Mouse (Mus musculus): Measurements from ENCODE around the gene Yars. TPM values are rescaled to one million over a fixed set of nuclear protein-coding genes. Genes with fewer than 3 reads are reported as not detected.

The Yars gene
- polyA plus RNA-seq, 1 experiment: 19.3 TPM

DNA sequence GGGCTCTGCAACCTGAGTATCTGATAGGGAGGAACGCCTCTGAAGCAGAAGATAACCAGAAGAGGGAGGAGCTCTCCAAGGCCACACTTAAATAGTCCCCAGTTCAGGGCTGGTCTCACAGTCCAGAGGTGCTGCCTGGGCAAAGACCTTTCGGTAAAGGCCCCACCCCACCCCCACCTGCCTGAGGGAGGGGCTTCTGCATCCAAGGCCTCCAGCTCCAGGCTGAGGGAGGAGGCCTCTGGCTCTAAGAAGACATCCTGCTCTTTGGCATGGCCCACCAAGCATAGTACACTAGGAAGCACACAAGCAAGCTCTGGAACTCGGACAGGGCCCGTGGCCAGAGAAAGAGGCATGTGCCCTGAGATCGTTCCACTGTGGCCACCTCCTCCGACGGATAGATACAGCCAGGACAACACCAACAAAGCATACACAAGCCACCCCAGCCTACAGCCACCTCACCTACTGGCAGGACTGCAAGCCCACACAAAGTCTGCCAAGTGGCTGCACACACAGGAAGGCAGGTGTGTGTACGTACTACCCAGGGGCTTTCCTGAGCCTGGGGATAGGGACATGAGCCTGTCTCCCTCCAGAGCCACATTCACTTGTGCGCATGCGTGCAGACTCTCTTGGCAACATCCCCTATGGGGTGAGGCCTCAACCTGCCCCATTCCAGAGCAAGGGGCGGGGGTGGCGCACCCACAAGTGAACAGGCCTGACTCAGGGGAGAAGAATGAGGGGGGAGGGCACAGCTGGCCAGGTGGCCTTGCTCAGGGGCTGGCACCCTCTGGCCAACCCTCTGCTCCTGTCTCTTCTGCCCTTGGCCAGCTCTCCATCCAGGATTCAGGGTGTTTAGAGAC, 42.3 kb downstream of the Yars start:
- H3K4me3 ChIP-seq (ENCODE audit: insufficient read depth, low read depth, low read length): no peak overlapping the region
- H3K4me1 ChIP-seq (ENCODE audit: control insufficient read depth, insufficient read depth, insufficient read length, low read length): peaks cover 8% of the 10 kb centered on the region; the same call in 1 of the 2 replicates
- no peak overlapping the region for H3K27ac ChIP-seq (replicated peaks; ENCODE audit: low read depth, low read length)

DNA sequence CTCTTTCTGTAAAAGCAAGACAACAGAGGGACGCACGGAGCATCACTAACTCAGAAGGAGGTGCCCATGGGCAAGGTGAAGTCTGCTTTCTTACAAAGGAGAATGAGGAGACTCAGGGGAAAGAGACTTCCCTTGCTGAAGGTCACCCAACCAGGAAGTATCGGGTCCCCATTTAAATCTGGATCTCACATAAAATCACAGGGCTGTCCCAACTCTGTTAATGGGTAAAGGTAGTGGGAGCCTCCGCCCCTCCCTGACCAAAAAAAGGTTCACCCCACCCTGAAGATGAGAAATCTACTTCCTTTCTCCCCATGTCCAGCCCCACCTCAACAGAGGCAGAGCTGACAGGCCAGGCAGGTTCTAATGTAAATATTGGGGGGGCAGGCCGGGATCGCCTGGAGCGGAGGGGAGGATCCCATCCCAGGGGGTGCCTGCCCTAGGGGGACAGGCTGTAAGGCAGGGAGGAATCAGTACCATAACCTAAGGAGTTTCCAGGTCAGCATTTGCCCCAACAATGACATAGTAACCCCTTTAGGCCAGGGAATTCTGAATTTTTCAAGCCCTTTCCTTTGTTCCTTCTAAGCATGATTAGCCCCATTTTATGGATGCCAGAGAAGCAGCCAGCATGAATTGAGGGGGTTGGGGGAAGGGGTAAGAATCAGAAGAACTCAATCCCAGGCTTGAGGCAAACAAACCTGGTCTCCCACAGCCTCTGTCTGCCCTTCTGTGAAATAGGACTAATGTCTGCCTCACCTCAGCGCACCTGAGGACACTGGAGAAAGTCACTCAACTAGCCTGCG, 43.2 kb downstream of the Yars start:
- peaks cover 8% of the 10 kb centered on the region; the same call in 1 of the 2 replicates for H3K4me1 ChIP-seq (ENCODE audit: control insufficient read depth, insufficient read depth, insufficient read length, low read length)
- no peak overlapping the region for H3K4me3 ChIP-seq (ENCODE audit: insufficient read depth, low read depth, low read length)
- H3K27ac ChIP-seq (replicated peaks; ENCODE audit: low read depth, low read length): no peak overlapping the region

DNA sequence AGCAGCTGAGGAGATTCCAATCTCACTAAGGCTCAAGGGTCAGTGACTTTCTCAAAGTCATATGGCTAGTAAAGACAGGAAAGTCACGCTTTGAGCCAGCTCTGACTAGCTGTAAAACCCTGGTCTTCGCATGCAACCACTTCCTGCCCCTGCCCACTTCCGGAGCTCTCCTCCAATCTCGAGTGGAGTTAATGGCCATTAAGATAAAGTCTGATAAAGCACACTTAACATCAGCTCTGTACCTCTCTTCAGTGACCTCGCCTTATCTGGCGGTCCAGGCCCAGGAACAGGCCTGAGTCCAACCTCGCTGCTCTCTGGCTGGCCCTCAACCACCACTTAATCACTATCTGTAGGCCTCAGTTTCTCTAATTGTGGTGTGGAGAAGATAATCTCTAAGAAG, 44.9 kb downstream of the Yars start:
- H3K27ac ChIP-seq (replicated peaks; ENCODE audit: low read depth, low read length): no peak overlapping the region
- no peak overlapping the region for H3K4me3 ChIP-seq (ENCODE audit: insufficient read depth, low read depth, low read length)
- peaks cover 10% of the 10 kb centered on the region for H3K4me1 ChIP-seq (ENCODE audit: control insufficient read depth, insufficient read depth, insufficient read length, low read length)

DNA sequence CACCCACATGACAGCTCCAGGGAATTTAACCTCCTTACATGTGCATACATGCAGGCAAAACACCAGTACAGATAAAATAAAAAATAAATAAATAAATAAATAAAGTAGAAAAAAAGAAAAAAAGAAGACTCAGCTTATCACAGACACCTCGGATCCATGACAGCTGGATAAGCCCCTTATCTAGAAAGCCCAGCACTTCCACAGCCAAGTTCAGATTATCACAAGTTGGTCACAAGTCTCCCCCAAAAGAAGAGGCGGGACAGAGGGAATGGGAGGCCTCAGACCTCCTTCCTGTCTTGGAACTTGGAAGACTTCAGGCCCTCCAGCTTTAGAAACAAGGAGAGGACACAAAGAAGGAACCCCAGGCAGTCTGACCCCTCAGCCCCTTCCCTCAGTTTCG, 45.6 kb downstream of the Yars start:
- H3K4me1 ChIP-seq (ENCODE audit: control insufficient read depth, insufficient read depth, insufficient read length, low read length): peaks cover 10% of the 10 kb centered on the region
- no peak overlapping the region for H3K4me3 ChIP-seq (ENCODE audit: insufficient read depth, low read depth, low read length)
- no peak overlapping the region for H3K27ac ChIP-seq (replicated peaks; ENCODE audit: low read depth, low read length)

DNA sequence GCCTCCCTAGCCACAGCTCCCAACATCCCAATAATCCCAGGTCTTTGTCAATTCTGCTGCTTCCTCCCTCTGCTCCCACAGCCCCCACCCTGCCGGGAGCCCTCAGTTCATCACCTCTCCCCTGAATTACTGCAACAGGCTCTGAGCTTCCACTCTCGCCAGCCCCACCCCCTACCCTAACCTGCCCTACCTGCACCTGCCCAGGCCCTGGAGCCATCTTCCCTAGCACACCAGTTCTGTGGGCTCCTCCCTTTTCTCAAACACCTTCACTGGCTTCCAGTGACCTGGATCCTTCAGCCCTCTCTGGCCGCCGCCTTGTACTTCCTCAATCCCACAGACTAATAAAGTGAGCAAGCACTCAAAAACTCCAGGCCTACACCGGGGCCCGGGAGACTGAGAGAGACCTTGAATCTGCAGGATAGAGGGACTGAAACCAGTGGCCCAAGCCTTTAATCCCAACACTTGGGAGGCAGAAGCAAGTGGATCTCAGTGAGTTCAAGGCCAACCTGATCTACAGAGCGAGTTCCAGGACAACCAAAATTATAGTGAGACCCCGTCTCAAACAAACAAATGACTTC, 46.8 kb downstream of the Yars start:
- Histone ChIP-seq H3K4me3 (ENCODE audit: insufficient read depth, low read depth, low read length) (no peak overlapping the region), H3K27ac (replicated peaks; ENCODE audit: low read depth, low read length) (no peak overlapping the region), H3K4me1 (ENCODE audit: control insufficient read depth, insufficient read depth, insufficient read length, low read length) (peaks cover 10% of the 10 kb centered on the region)

DNA sequence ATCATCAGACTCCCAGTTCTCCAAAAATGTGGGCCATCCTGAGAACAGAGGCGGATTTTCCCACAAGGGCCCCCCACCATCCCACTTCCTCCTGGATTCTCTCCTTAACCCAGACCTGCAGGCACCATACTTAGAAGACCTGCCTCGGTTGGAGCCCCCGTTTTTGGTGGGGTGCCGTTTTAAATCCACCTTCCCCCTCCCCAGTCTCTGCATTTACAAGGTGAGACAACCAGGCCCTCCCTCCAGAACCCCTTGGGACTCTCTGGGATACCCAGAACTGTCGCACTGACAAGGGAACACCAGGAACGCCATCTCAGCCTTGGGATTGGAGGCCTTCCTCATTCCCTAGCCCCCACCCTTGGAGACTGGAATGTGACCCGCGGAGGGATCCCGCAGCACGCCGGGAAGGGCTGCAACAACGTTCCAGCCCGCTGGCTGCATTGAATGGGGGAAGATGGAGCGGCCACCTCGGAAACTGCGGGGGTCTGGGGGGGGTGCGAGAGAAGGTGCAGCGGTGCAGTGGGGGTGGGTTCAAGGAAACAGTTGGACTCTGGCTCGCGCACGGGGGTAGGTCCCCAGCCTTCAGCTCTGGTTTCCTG, 48.4 kb downstream of the Yars start:
- no peak overlapping the region for H3K27ac ChIP-seq (replicated peaks; ENCODE audit: low read depth, low read length)
- peaks cover 14% of the 10 kb centered on the region for H3K4me1 ChIP-seq (ENCODE audit: control insufficient read depth, insufficient read depth, insufficient read length, low read length)
- no peak overlapping the region for H3K4me3 ChIP-seq (ENCODE audit: insufficient read depth, low read depth, low read length)

DNA sequence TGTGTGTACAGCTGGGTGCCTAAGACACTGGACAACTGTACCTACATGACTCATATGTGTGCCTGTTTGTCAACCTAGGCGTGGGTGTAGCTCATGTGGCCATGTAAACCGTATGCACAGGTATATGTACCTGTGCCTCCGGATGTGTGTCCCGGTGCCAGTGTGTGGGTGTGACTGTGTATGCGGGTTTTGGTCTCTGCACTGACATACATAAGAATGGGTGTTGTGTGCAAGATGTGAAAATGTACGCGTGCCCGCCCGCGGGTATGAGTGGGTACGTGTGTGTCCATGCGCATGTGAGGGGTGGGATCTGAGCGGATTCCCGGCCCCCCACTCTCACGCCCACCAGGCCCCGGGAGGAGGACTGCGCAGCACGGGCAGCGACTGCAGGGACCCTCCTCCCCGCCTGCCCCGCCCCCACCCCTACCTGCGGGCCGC, 49.0 kb downstream of the Yars start:
- no peak overlapping the region for H3K27ac ChIP-seq (replicated peaks; ENCODE audit: low read depth, low read length)
- peaks cover 14% of the 10 kb centered on the region for H3K4me1 ChIP-seq (ENCODE audit: control insufficient read depth, insufficient read depth, insufficient read length, low read length)
- no peak overlapping the region for H3K4me3 ChIP-seq (ENCODE audit: insufficient read depth, low read depth, low read length)

DNA sequence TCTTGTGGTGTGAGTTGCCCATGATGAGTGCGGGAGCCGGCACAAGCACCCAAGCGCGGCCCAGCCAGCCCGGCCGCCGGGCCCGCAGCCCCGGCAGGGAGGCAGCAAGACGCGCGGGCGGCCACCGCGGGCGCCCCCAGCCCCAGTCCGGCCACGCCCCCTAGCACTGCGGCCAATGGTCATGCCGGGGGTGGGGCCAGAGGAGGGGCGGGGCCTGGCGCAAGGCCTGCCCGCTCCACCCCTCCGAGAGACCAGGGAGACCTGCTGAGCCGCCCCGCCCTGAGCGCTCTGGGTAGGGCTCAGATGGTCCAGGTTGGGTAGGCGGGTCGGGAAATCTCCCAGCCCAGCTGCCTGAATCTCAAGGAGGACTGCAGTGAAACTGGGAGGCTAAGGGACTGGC, 49.5 kb downstream of the Yars start:
- H3K4me1 ChIP-seq (ENCODE audit: control insufficient read depth, insufficient read depth, insufficient read length, low read length): peaks cover 14% of the 10 kb centered on the region
- H3K4me3 ChIP-seq (ENCODE audit: insufficient read depth, low read depth, low read length): peak overlapping the region; percentile 41
- H3K27ac ChIP-seq (replicated peaks; ENCODE audit: low read depth, low read length): no peak overlapping the region

DNA sequence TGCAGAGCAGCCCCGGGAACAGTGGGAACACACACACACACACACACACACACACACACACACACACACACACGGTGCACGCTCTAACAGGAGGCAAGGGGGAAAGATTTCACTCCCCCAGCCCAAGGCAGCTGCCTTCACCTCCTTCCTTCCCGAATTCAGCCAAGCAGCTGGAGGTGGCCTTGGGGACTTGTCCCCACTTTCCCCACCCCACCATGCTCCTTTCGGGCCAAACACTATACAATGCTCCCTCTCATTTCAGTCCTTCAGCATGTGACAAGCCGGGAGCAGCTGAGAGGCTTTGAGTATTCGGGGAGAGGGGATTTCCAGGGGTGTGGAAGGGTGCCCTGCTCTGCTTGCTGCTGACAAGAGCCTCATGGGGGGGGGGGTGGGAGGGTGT, 52.3 kb downstream of the Yars start:
- H3K4me1 ChIP-seq (ENCODE audit: control insufficient read depth, insufficient read depth, insufficient read length, low read length): peaks cover 16% of the 10 kb centered on the region
- no peak overlapping the region for H3K4me3 ChIP-seq (ENCODE audit: insufficient read depth, low read depth, low read length)
- H3K27ac ChIP-seq (replicated peaks; ENCODE audit: low read depth, low read length): no peak overlapping the region

DNA sequence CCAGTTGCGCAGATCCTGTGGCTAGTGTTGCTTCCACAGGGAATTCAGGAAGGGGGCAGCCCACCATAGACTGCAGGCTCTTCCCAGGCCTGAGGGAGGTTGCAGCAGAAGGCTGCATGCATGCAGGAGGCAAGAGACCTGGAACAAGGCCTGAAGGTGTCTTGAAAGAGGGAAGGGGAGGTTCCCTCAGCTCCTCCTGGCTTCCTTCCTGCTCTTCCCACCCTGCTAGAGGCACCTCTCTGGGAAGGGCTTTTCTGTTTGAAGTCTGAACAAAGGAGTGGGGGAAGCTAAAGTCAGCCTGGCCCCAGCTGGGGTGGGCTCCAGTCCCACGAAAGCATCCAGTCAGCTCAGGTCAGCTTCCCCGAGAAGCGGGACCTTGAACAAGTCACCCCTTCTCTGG, 52.8 kb downstream of the Yars start:
- H3K4me3 ChIP-seq (ENCODE audit: insufficient read depth, low read depth, low read length): no peak overlapping the region
- no peak overlapping the region for H3K27ac ChIP-seq (replicated peaks; ENCODE audit: low read depth, low read length)
- peaks cover 18% of the 10 kb centered on the region for H3K4me1 ChIP-seq (ENCODE audit: control insufficient read depth, insufficient read depth, insufficient read length, low read length)

DNA sequence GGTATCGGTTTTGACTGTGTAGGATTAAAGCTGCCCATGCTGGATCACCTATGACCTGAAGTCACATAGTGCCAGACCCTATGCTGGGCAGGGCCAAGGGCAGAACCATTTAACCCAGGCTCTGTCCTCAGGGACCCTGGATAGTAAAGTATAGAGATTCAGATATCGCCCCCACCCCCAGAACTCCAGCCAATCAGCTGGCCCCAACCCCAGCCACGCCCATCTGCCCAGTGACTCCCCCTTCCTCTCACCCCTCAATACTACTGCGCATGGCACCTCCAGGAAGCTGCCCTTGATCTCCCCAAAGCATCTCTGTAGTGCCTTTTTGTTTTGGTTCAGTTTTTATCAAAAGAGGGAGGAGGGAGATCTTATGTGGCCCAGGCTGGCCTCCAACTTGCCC, 53.2 kb downstream of the Yars start:
- Histone ChIP-seq H3K4me1 (ENCODE audit: control insufficient read depth, insufficient read depth, insufficient read length, low read length) (peaks cover 20% of the 10 kb centered on the region), H3K4me3 (ENCODE audit: insufficient read depth, low read depth, low read length) (no peak overlapping the region), H3K27ac (replicated peaks; ENCODE audit: low read depth, low read length) (no peak overlapping the region)

DNA sequence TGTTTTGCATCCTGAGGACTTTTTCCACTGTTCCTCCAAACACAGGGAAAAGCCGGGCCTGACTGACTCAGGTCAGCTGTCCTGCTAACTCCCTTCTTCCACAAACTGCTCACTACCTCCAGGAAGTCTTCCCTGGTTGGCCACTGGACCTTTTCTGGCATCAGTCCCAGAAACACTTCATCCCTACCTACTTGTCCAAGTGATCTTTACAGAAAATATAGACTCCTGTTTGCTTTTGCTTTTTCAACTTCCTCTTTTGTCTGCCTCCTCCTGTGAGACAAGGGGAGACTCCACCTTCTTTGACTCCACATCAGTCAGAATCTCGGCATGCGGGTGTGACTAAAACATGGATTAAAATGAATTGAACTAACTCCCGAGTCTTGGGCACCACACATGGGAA, 55.2 kb downstream of the Yars start:
- no peak overlapping the region for H3K27ac ChIP-seq (replicated peaks; ENCODE audit: low read depth, low read length)
- peaks cover 20% of the 10 kb centered on the region for H3K4me1 ChIP-seq (ENCODE audit: control insufficient read depth, insufficient read depth, insufficient read length, low read length)
- no peak overlapping the region for H3K4me3 ChIP-seq (ENCODE audit: insufficient read depth, low read depth, low read length)

DNA sequence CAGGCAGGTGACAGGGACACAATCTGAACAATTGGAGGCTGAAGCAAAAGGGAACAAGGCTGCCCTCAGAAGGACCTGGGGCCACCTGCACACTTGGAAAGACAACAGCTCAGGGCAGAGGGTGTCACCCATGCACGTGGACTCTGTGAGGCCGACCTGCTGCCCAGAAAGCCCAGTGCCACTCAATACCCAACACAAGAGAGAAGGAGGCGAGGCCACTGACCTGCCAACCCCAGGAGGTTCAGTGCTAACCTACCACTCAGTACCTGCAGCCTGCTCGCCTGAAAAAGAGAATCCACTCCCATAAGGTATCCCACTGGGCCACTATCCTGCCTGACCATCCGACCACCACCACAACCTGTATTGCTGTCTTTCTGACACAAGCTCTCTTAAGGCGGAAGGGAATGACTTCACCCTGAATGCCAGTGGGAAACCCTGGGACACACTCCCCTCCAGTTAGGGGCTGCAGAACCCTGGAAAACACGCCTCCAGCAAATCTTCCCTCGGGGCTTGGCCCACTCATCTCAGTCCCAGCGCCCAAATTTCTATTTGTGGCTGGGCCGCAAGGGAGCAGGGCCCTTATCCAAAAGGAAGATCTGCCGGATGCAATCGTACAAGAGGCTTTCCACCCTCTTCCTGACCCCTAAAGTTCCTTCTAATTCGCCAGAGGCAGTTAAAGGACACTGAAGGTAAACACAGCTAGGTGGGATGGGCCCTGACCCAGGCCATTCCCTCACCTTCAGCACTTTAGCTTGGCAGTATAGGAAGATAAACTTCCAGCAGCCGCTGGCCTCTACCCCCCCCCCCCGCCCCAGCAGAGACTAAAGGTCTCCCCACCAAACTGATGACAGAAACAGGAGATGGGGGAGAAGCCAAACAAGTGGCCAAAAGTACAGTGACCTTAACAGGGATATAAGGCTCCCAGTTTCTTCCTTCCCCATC, 57.1 kb downstream of the Yars start:
- Histone ChIP-seq H3K4me3 (ENCODE audit: insufficient read depth, low read depth, low read length) (peak overlapping the region; percentile 94), H3K27ac (replicated peaks; ENCODE audit: low read depth, low read length) (no peak overlapping the region), H3K4me1 (ENCODE audit: control insufficient read depth, insufficient read depth, insufficient read length, low read length) (peaks cover 22% of the 10 kb centered on the region)
